In the genomic region with DNA sequence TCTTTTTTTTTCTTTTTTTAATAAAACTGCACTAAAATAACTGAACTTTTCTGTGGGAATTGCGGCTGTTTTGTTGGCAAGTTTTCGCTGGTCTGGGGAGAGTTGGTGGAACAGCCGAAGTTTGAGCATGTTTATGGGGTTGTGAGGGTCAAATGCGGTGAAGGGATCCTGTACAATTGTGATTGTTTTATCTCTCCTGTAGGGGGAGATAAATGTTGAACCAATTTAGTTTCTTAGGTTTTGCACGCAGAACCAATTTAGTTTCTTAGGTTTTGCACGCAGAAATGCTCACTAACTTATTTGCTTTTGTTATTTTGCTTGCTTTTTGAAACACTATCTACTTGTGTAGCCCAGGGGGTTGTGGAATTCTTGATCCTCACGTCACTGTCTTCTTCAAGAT, we compare ENCODE assay signal across 8 mouse cellular contexts. TPM values are rescaled to one million over a fixed set of nuclear protein-coding genes. Genes with fewer than 3 reads are reported as not detected.
DNase-seq lines count a peak whose midpoint lies in the region; ATAC-seq and TF ChIP-seq lines count a peak whose summit lies in the region.

No protein-coding gene starts in this region.

- peak overlapping the region; percentile 83 for H3K4me3 ChIP-seq in kidney, embryonic 15.5 days (replicated peaks)
- peak overlapping the region; percentile 74; the same call in 1 of the 2 replicates for H3K4me3 ChIP-seq in forebrain, embryonic 14.5 days (ENCODE audit: low read depth, low read length)
- peak overlapping the region; percentile 75 for H3K4me3 ChIP-seq in midbrain, postnatal 0 days (ENCODE audit: low read depth, low read length)

- POLR2A ChIA-PET in Patski (lab: Charles Lee): no interaction called here

- WGBS in kidney, embryonic 15.5 days: 13% methylated on average over 7 of the region's 7 CpGs
- 11% methylated on average over 7 of the region's 7 CpGs for WGBS in forebrain, embryonic 14.5 days
- WGBS in large intestine, adult 2 months: 4% methylated on average over 7 of the region's 7 CpGs
- 6% methylated on average over 7 of the region's 7 CpGs for WGBS in midbrain, postnatal 0 days

- H3K9ac ChIP-seq in kidney, embryonic 15.5 days: no peak overlapping the region
- 0 out of 2 replicates have a peak overlapping the region, but pooled peaks have one; percentile 69 for H3K9ac ChIP-seq in forebrain, embryonic 14.5 days (ENCODE audit: low read length)
- H3K9ac ChIP-seq in midbrain, postnatal 0 days (replicated peaks; ENCODE audit: low read length, poor library complexity, severe bottlenecking): no peak overlapping the region

- CTCF ChIA-PET in Patski (lab: Charles Lee): no interaction called here

- no peaks in the 10 kb centered on the region for H3K36me3 ChIP-seq in kidney, embryonic 15.5 days
- no peaks in the 10 kb centered on the region for H3K36me3 ChIP-seq in forebrain, embryonic 14.5 days (ENCODE audit: control insufficient read depth, insufficient read depth, low read length)
- no peaks in the 10 kb centered on the region for H3K36me3 ChIP-seq in midbrain, postnatal 0 days (ENCODE audit: insufficient read depth, low read length)

- ATAC-seq in kidney, embryonic 15.5 days (replicated peaks; ENCODE audit: low FRiP score): no peak
- ATAC-seq in Patski: no peak
- ATAC-seq in forebrain, embryonic 14.5 days: no peak
- no peak for ATAC-seq in midbrain, postnatal 0 days (ENCODE audit: low FRiP score)

- no peak for DNase-seq in kidney, postnatal 36 days
- DNase-seq in Patski (ENCODE audit: low read depth, low spot score): peak; percentile 25
- peak; percentile 49 for DNase-seq in forebrain, embryonic 14.5 days (ENCODE audit: low spot score)
- DNase-seq in large intestine, adult 2 months (ENCODE audit: low read depth, low spot score): peak; percentile 31
- peak; percentile 53 for DNase-seq in midbrain, postnatal 0 days (ENCODE audit: low spot score)
- no peak for DNase-seq in right cerebral cortex, postnatal 4 days
- no peak for DNase-seq in layer of hippocampus, adult 9-10 months (ENCODE audit: low spot score)

- H3K9me3 ChIP-seq in kidney, embryonic 15.5 days (replicated peaks): no peaks in the 10 kb centered on the region
- H3K9me3 ChIP-seq in forebrain, embryonic 14.5 days (replicated peaks; ENCODE audit: control insufficient read depth, low read length): no peaks in the 10 kb centered on the region
- H3K9me3 ChIP-seq in midbrain, postnatal 0 days (ENCODE audit: low read length): no peaks in the 10 kb centered on the region

- peaks cover 17% of the 10 kb centered on the region; the same call in 1 of the 2 replicates for H3K27me3 ChIP-seq in kidney, embryonic 15.5 days
- H3K27me3 ChIP-seq in Patski: no peaks in the 10 kb centered on the region
- H3K27me3 ChIP-seq in forebrain, embryonic 14.5 days (replicated peaks; ENCODE audit: control insufficient read depth, insufficient read depth, low read length): peaks cover 5% of the 10 kb centered on the region; the same call in 1 of the 2 replicates
- no peaks in the 10 kb centered on the region for H3K27me3 ChIP-seq in midbrain, postnatal 0 days (ENCODE audit: insufficient read depth, low read length)

- TF ChIP-seq CTCF in Patski (IDR thresholded peaks at IDR 0.05): no peak
- peak; percentile 61 for TF ChIP-seq CTCF in midbrain, postnatal 0 days (IDR thresholded peaks at IDR 0.05)

- in situ Hi-C loops in Patski (cut with MboI; ENCODE audit: low pct_unique_long_range_greater_than_20kb): loop anchor here (10.0 kb wide), 1 partner anchor 223 kb away; no protein-coding TSS in a partner anchor

- peaks cover 7% of the 10 kb centered on the region for H3K4me1 ChIP-seq in kidney, embryonic 15.5 days
- peaks cover 9% of the 10 kb centered on the region; the same call in 1 of the 2 replicates for H3K4me1 ChIP-seq in forebrain, embryonic 14.5 days (ENCODE audit: control insufficient read depth, insufficient read depth, low read length)
- H3K4me1 ChIP-seq in midbrain, postnatal 0 days (ENCODE audit: insufficient read depth, low read length): no peaks in the 10 kb centered on the region

- no peak overlapping the region for H3K27ac ChIP-seq in kidney, embryonic 15.5 days
- no peak overlapping the region for H3K27ac ChIP-seq in forebrain, embryonic 14.5 days (ENCODE audit: low read depth, low read length)
- no peak overlapping the region for H3K27ac ChIP-seq in midbrain, postnatal 0 days (ENCODE audit: low read depth, low read length)

- peak overlapping the region; percentile 99 for H3K4me2 ChIP-seq in kidney, embryonic 15.5 days
- peak overlapping the region; percentile 98 for H3K4me2 ChIP-seq in forebrain, embryonic 14.5 days (ENCODE audit: low read length)
- peak overlapping the region; percentile 92 for H3K4me2 ChIP-seq in midbrain, postnatal 0 days (ENCODE audit: low read depth, low read length, poor library complexity, severe bottlenecking)

RNA-seq across cellular contexts. Expression of a gene that starts 1.7 kb away (rescaled TPM):
- polyA plus RNA-seq in kidney, embryonic 15.5 days (2015; fragmentation: Nextera tagmentation; extraction: Ambion mirVana): 8.3 and 10.1 TPM in 2 replicates
- polyA plus RNA-seq in Patski (2021): 64.6 TPM
- polyA plus RNA-seq in forebrain, embryonic 14.5 days (2014; fragmentation: Nextera tagmentation; extraction: Ambion mirVana): 1.8 and 2.7 TPM in 2 replicates
- polyA plus RNA-seq in large intestine, adult 2 months (2012; rRNA removed): 13.5 and 22.2 TPM in 2 replicates
- total RNA-seq in midbrain, postnatal 0 days (2014; rRNA removed): 11.9 and 12.8 TPM in 2 replicates
- polyA plus RNA-seq in midbrain, postnatal 0 days (2015; fragmentation: Nextera tagmentation; extraction: Ambion mirVana): 3.2 and 5.0 TPM in 2 replicates

RNA-seq across cellular contexts. Expression of a gene that starts 49.0 kb away (rescaled TPM):
- polyA plus RNA-seq in kidney, embryonic 15.5 days (2015; fragmentation: Nextera tagmentation; extraction: Ambion mirVana): 0.10 and 0.35 TPM in 2 replicates
- 0.06 TPM for polyA plus RNA-seq in Patski (2021)
- polyA plus RNA-seq in forebrain, embryonic 14.5 days (2014; fragmentation: Nextera tagmentation; extraction: Ambion mirVana): 0.14 TPM in 1 of 2 replicates, not detected in the other
- not detected in 2 replicates for polyA plus RNA-seq in large intestine, adult 2 months (2012; rRNA removed)
- 0.14 TPM in 1 of 2 replicates, not detected in the other for total RNA-seq in midbrain, postnatal 0 days (2014; rRNA removed)
- 0.13 and 0.28 TPM in 2 replicates for polyA plus RNA-seq in midbrain, postnatal 0 days (2015; fragmentation: Nextera tagmentation; extraction: Ambion mirVana)

Comparison
In these comparisons a context has a peak if more than half of its experiments do, and no peak if none do; other contexts are left out.
1. DNase-seq: peak in Patski (single experiment), forebrain, embryonic 14.5 days (single experiment), large intestine, adult 2 months (single experiment) and midbrain, postnatal 0 days (single experiment); none in kidney, postnatal 36 days (0 of 2), right cerebral cortex, postnatal 4 days (single experiment) and layer of hippocampus, adult 9-10 months (single experiment).
2. Peak in every context shown above with its lines, with median percentiles within 50 percentile points of each other: H3K4me2 ChIP-seq and H3K4me3 ChIP-seq.